Mouse (Mus musculus): ENCODE data around the gene Gm44805. TPM values are rescaled to one million over a fixed set of nuclear protein-coding genes. Genes with fewer than 3 reads are reported as not detected.
A peak's percentile ranks its signal among the peaks of the same experiment; 100 is the strongest.

Gm44805 gene
- polyA plus RNA-seq, 1 experiment: not detected

DNA sequence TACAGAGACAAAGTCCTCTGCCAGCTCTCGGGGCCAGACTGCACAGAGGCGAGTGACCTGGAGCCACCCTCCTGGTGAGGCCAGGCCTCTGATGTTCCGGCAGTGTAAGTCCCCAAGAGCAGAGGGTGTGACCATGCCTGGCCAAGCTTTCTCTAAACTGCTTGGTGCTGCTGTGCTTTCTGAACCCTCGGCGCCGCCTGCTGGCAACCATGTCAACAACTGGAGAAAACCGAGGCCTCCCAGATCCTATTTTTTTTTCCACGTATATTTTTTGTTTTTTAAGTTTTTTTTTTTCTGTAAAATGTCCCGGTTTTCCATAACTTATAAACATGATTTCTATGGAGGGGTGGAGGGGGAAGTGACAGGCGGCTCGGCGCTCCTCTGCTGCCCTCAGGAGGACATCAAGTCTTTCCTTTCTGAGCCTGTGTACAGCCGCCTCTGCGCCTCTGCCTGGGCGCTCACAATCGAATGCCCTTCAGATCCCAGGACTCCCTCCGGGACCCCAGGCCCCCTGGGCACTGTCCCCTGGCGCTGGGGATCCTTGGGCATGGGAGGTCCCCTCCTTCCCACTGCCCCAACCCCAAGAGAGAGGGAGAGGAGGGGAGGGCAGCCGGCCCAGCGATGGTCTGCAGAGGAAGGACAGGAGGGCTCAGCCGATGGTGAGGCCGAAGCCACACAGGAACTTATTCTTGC lies 20.0 kb upstream of the Gm44805 start:
- H3K4me1 ChIP-seq (ENCODE audit: control insufficient read depth, insufficient read depth, low read length): 0 out of 2 replicates have a peak, but pooled peaks cover 3% of the 10 kb centered on the region
- TF ChIP-seq CTCF (IDR thresholded peaks at IDR 0.05; ENCODE audit: borderline replicate concordance, insufficient read depth, low read length) (peak; percentile 41; the same call in 1 of the 2 replicates), POLR2A (IDR thresholded peaks at IDR 0.05; ENCODE audit: low read depth, low read length) (no peak)
- no peak overlapping the region for H3K27ac ChIP-seq (ENCODE audit: insufficient read depth, low read length)
- H3K4me3 ChIP-seq (ENCODE audit: insufficient read depth, low read length): no peak overlapping the region

DNA sequence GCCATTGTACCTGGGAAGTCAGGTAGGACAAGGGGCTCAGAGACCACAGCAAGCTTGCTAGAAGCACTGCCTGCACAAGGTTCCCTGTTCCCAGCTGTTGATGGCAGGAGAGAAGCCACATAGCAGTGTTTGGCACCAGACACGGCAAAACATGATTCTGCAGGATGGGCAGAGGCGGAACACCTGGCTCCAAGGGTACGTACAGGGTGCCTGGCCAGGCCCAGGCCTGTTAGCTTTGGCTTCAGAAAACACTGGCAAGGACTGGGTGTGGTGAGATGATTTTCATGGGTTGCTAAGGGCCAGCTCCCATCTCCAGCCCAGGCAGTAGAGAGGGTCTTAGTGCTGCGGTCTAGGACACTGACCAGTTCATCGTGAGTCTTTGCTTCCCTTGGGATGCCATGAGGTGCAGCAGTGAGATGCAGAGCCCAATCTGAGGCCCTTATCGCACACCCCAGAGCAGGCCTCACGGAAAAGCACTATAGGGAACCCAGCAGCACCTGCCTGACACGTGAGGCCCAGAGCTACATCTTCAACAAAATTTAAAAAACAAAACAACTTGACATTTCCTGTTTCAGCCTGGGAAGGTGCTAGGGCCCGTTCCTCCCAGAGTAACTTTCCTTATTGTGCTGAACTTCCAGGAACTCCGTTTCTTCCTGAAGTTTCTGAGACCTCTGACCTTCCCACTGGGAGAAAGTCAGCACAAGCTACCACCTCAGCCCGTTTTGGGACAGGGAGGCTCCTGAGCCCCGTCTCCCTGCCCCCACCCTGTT lies 19.3 kb upstream of the Gm44805 start:
- no peak for TF ChIP-seq CTCF (IDR thresholded peaks at IDR 0.05; ENCODE audit: borderline replicate concordance, insufficient read depth, low read length)
- Histone ChIP-seq H3K4me3 (ENCODE audit: insufficient read depth, low read length) (no peak overlapping the region), H3K4me1 (ENCODE audit: control insufficient read depth, insufficient read depth, low read length) (0 out of 2 replicates have a peak, but pooled peaks cover 3% of the 10 kb centered on the region), H3K27ac (ENCODE audit: insufficient read depth, low read length) (no peak overlapping the region)

DNA sequence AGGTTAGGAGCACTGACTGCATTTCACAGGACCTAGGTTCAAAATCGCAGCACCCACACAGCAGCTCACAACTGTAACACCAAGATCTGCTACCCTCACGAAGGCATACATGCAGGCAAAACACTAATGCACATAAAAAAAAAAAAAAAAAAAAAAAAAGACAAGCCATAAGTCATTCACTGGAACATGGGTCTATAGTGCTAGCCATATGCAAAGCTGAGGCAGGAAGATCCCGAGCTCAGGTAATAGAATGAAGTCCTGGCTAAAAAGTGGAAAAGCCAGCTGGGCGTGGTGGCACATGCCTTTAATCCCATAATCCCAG lies 18.6 kb upstream of the Gm44805 start:
- Histone ChIP-seq H3K4me1 (ENCODE audit: control insufficient read depth, insufficient read depth, low read length) (0 out of 2 replicates have a peak, but pooled peaks cover 3% of the 10 kb centered on the region), H3K27ac (ENCODE audit: insufficient read depth, low read length) (no peak overlapping the region), H3K4me3 (ENCODE audit: insufficient read depth, low read length) (no peak overlapping the region)
- TF ChIP-seq CTCF (IDR thresholded peaks at IDR 0.05; ENCODE audit: borderline replicate concordance, insufficient read depth, low read length): no peak

DNA sequence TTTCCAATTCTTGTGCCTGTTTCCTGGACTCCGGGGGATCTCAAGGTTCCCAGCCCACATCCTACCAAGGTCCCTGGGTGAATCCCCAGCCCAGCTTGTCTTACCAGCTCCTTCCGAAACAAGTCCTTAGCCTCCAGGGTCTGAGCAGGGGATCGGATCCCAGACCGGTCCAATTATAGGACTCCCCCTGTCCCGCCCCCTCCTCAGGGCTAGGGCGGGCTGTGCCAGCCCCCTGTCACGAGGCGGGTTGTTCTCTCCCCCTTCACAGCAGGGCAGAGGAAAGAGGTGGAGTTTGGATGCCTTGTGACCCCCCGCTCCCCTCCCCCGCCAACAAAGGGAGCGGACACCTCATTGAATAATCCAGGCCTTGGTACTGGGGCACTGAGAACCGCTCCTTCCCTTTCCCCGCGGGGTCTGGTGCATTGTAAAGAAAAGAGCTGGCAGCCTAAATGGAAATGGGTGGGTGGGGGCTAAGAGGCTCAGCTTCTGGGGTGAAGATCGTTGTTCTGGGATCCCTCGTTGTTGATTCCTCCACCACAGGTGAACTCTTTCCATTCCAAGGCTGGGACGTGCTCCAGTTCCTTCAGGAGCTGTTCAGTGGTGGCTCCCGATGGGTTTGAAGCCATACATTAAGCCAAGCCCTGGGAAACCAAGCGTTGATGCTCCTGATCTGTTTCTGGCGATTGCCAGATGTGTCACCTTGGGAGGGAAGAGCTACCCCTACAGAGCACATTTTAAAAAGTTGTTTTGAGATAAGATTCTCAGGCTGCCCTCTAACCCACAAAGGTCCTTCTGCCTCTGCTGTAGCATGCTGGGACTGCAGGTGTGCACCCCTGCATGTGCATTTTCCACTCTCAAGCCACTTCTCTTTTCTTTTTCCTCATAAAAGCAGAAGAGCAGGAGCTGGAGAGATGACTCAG lies 17.9 kb upstream of the Gm44805 start, which contains the start of gene Apoe:
Apoe (minus strand) TSS at position 282 of the 920 bp plus-strand sequence.
- H3K27ac ChIP-seq (ENCODE audit: insufficient read depth, low read length): no peak within 1 kb of the TSS
- H3K4me1 ChIP-seq (ENCODE audit: control insufficient read depth, insufficient read depth, low read length): 0 out of 2 replicates have a peak, but pooled peaks cover 3% of the 10 kb centered on the region
- no peak within 1 kb of the TSS for H3K4me3 ChIP-seq (ENCODE audit: insufficient read depth, low read length)
- TF ChIP-seq CTCF (IDR thresholded peaks at IDR 0.05; ENCODE audit: borderline replicate concordance, insufficient read depth, low read length) (no peak), POLR2A (IDR thresholded peaks at IDR 0.05; ENCODE audit: low read depth, low read length) (no peak)

DNA sequence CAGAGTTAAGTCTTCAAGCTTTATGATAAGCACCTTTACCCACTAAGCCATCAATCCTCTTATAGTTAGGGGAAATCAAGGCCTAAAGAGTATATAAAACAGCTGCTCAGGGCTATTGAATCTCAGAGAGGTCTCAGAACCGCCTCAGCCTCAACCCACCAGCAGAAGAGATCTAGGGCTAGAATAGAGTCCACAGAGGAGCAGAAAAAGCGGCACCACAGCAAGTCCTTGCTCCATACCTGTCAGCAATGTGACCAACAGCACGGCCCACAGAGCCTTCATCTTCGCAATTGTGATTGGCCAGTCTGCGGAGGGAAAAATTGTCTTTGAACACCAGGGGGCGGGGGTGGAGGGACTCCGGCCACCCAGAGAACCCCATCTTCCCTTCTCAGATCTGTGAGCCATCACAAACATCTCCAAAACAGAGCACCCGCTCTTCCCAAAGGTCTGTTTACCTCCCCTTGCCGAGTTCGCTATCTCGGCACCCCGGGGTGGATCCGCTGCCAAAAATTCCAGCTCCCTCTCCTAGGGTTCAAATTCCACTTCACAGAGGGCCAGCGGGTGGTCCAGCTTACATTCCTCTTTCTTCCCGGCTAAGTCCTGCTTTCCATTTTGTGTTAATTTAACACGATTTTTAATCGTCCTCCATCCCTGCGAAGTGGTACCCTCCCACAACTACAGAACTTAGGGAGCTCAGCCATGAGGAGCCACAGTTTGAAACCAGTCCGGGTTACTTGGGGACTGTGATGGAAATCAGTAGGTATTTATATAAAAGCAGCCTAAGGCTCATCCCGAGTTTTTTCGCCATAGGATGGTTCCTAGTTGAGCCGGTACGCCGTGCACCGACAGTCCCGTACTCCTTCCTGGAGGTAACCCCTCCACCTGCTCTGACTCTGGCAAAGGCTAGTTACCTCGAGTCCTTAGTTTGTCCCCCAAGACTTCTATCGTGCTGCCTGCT lies 17.0 kb upstream of the Gm44805 start:
- H3K4me1 ChIP-seq (ENCODE audit: control insufficient read depth, insufficient read depth, low read length): 0 out of 2 replicates have a peak, but pooled peaks cover 3% of the 10 kb centered on the region
- H3K4me3 ChIP-seq (ENCODE audit: insufficient read depth, low read length): no peak overlapping the region
- H3K27ac ChIP-seq (ENCODE audit: insufficient read depth, low read length): no peak overlapping the region
- TF ChIP-seq CTCF (IDR thresholded peaks at IDR 0.05; ENCODE audit: borderline replicate concordance, insufficient read depth, low read length): no peak

DNA sequence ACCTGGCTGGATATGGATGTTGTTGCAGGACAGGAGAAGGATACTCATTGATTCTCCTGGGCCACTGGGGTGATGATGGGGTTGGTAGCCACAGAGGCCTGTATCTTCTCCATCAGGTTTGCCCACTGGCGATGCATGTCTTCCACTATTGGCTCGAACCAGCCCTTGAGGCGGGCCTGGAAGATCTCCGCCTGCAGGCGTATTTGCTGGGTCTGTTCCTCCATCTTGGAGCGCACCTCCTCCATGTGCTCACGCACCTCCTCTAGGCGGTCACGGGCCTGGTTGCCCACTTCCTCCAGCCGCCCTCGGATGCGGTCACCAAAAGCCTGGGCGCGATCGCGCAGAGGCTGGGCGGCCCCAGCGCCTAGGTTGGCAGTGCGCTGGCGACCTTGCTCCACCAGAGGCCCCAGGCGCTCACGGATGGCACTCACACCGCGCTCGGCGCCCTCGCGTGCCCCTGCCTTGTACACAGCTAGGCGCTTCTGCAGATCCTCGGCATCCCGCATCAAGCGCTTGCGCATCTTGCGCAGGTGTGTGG lies 15.2 kb upstream of the Gm44805 start:
- H3K4me1 ChIP-seq (ENCODE audit: control insufficient read depth, insufficient read depth, low read length): 0 out of 2 replicates have a peak, but pooled peaks cover 3% of the 10 kb centered on the region
- TF ChIP-seq CTCF (IDR thresholded peaks at IDR 0.05; ENCODE audit: borderline replicate concordance, insufficient read depth, low read length) (no peak), POLR2A (IDR thresholded peaks at IDR 0.05; ENCODE audit: low read depth, low read length) (no peak)
- H3K4me3 ChIP-seq (ENCODE audit: insufficient read depth, low read length): no peak overlapping the region
- no peak overlapping the region for H3K27ac ChIP-seq (ENCODE audit: insufficient read depth, low read length)

DNA sequence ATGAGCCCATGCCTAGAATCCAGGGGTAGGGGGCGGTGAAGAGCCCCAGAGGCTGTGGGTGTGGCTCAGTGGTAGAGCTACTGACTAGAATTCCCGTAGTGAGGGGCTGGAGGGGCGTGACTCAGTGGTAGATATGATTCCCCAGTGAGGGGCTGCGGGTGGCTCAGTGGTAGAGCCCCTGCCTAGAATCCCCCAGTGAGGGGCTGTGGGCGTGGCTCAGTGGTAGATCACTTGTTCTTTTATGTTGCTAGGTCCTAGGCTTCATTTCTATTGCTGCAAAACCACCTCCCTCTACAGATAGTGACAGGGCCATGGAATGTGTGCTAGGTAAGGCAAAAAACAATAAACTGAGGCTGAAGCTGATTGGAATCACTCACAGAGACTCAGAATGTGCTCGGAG lies 14.7 kb upstream of the Gm44805 start:
- 0 out of 2 replicates have a peak, but pooled peaks cover 3% of the 10 kb centered on the region for H3K4me1 ChIP-seq (ENCODE audit: control insufficient read depth, insufficient read depth, low read length)
- TF ChIP-seq CTCF (IDR thresholded peaks at IDR 0.05; ENCODE audit: borderline replicate concordance, insufficient read depth, low read length) (no peak), POLR2A (IDR thresholded peaks at IDR 0.05; ENCODE audit: low read depth, low read length) (no peak)
- H3K27ac ChIP-seq (ENCODE audit: insufficient read depth, low read length): no peak overlapping the region
- no peak overlapping the region for H3K4me3 ChIP-seq (ENCODE audit: insufficient read depth, low read length)

DNA sequence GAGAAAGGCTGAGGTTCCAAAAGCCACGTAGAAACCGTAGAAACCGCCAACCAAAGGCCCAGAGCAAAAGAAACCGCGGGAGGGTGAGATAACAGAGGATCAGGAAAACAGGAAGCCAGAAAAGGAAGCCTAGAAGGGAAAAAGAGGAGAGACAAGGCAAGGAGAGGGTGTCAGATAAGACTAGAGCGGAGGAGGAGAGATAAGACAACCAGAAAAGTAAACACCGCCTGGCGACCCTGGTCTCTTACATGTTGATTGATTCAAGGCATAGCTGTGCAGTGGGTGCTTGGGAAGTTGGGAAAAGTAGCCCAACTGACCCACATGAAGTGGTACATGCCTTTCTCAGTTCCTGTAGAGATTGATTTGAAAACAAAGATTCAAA lies 14.0 kb upstream of the Gm44805 start:
- no peak for TF ChIP-seq POLR2A (IDR thresholded peaks at IDR 0.05; ENCODE audit: low read depth, low read length)
- TF ChIP-seq CTCF (IDR thresholded peaks at IDR 0.05; ENCODE audit: borderline replicate concordance, insufficient read depth, low read length): no peak
- Histone ChIP-seq H3K27ac (ENCODE audit: insufficient read depth, low read length) (no peak overlapping the region), H3K4me3 (ENCODE audit: insufficient read depth, low read length) (no peak overlapping the region), H3K4me1 (ENCODE audit: control insufficient read depth, insufficient read depth, low read length) (0 out of 2 replicates have a peak, but pooled peaks cover 3% of the 10 kb centered on the region)

Measured in embryonic fibroblast, embryonic 13.5 days (primary cell).